Mouse (Mus musculus) cerebellum, postnatal 25 days (tissue): ENCODE results near the gene Insl3.

Experiments
- DNase-seq, 2 experiments: peaks; one replicate each; pipeline ENCODE4 v3.0.0; 2021; ENCODE audit warnings: mixed read lengths in 2 of 2

Gene Insl3

DNA sequence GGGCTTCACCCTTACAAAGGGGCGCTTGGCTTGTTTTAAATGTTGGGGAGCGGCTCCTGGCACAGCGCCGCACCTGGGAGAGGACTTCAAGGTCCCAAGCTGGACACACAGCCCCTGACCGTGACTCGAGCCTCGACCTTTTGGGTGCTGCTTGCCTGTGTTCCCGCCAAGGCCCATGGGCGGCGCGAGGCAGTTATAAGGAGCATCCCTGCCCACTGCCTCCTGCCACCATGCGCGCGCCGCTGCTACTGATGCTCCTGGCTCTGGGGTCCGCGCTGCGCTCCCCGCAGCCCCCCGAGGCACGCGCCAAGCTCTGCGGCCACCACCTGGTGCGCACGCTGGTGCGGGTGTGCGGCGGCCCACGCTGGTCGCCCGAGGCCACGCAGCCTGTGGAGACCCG is at the start of gene Insl3:
Gene Insl3 (plus strand): TSS at position 187 of the 400 bp plus-strand sequence.
- DNase-seq = peak in 1 of 2 experiments; percentile 9

- DNase-seq = no peak
These were observed 49.7 kb upstream of the Insl3 start for GRCm38 (mm10) chr8:71639318-71639717.

DNA sequence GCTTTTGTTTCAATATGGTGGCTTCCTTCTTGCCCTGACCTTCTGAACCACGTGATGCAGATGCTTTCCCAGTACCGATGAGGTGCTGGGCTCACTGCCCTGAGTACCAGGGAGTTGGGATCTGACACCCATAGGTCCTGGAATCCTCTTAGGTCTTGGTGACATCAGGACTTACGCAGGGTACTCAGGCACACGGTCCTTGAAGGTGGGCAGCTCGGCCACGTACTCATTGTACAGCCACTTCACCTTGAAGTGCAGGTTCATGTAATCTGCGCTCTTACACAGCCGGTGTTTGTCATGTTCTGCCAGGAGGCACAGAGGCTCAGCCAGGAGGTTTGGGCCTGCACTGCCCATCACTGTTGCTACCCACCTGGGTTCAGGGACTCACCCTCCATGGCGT is 43.5 kb upstream of the Insl3 start:
- DNase-seq = no peak

DNA sequence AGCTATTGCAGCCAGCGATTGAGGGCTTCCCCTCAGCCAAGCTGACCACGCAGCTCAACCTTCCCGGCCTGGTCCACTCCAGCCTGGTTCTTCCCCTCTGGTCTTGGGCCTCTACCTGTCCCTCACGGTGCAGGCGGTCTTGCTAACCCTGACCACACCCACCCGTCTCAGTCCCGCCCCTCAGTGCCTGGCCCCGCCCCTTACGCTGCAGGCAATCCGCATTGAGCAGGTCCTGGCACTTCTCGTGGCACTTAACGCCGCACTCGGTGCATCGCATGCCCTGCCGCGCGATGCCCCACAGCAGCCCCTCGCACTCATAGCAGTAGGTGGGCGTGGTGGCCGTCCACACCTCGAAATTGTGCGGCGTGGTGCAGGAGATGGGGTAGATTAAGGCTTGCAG is 34.4 kb upstream of the Insl3 start:
- DNase-seq = peak in 1 of 2 experiments; percentile 51

GRCm38 (mm10) chr8:71657816-71658215 is 31.2 kb upstream of the Insl3 start:
- DNase-seq = peak in 1 of 2 experiments; percentile 51

- DNase-seq = peak in 1 of 2 experiments; percentile 30
These were observed 30.4 kb upstream of the Insl3 start for GRCm38 (mm10) chr8:71658515-71659049.

DNA sequence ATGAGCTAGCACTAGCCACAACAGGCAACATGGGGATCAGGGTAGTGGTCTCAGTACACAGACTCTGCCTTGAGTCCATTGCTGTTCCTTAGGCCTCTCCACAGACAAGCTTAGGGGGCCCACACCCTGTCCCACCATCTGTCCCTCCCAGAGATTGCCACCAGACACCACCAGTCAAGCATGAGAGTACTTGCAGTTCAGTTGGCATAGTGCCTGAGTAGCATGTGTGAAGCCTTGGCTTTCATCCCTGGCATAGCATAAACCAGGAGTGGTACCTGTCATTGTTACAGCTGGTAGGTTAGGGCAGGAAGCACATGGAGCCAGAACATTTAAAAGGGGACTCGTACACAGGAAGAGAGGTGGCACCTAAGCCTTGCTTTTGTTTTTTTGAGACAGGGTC is 29.3 kb upstream of the Insl3 start:
- peak; percentile 76 to 80 for DNase-seq

DNA sequence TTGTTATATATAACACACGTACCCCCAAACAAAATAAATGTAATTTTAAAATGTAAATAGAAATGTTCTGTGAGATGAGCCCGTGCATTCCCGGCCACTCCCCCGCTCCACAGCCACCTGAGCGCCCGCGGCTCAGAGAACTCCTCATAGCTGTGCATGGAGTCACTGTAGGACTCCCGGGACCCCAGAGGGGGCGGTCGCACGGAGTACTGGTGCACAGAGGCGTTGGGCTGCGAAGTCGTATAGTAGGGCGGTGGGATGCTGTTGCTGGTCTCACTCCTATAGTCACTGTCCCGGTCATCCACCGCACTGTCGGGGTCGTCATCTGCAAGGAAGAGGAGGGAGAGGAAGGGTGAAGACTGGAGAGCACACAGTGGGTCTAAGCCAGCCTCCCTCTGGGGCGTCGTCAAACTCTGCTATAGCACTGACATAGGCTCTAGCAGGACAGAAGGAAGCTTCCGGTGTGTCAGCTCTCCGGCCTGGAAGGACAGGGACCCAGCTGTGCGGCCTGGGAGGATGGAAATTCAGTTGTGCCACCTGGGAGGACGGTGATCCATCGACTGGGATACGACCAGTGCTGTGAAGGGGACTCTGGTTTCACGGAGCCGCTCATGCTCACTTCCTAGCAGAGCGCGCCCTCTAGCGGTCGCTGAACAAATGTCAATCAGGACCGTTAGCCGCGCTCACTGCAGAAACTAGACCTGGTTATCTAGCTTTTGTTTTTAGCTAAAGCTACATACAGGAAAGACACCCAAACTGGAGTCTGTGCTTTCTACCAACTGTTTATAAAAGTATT is 28.5 kb upstream of the Insl3 start:
- DNase-seq = peak; percentile 93 to 96

- DNase-seq = peak in 1 of 2 experiments; percentile 58
These were observed 23.5 kb upstream of the Insl3 start for GRCm38 (mm10) chr8:71665331-71666130.

- DNase-seq = peak; percentile 43 to 45
These were observed 22.2 kb upstream of the Insl3 start for GRCm38 (mm10) chr8:71666855-71667254.

- DNase-seq = peak; percentile 25 to 37
These were observed 21.8 kb upstream of the Insl3 start for GRCm38 (mm10) chr8:71667256-71667655.

GRCm38 (mm10) chr8:71668220-71668975 is 20.6 kb upstream of the Insl3 start:
- DNase-seq = peak; percentile 52 to 63

GRCm38 (mm10) chr8:71670198-71670597 is 18.8 kb upstream of the Insl3 start:
- no peak for DNase-seq

GRCm38 (mm10) chr8:71670621-71671548 is 18.1 kb upstream of the Insl3 start:
- peak; percentile 85 to 93 for DNase-seq

DNA sequence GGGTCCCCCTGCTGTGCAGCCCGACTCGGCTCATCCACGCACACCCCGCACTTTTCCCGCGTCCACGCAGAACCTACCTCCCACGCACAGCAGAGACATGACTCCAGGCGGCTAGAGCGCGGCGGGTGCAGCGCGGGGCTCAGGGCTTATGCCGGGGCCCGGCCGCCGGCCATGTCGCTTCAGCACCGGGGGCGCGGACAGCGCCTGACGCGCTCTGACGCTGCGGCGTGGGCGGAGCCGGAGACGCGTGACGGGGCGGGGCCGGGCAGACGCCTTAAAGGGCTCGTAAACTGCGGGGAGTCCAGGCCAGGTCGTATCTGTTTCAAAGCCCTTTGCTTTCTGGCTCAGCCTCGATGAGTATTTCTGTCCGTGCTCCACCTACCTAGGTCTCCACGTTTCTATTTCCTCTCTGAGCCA is 17.5 kb upstream of the Insl3 start, which contains the start of gene Unc13a:
Gene Unc13a (minus strand): TSS at position 209 of the 417 bp plus-strand sequence.
- DNase-seq = peak; percentile 97 to 98

GRCm38 (mm10) chr8:71672168-71672735 is 16.8 kb upstream of the Insl3 start:
- DNase-seq = peak in 1 of 2 experiments; percentile 27

DNA sequence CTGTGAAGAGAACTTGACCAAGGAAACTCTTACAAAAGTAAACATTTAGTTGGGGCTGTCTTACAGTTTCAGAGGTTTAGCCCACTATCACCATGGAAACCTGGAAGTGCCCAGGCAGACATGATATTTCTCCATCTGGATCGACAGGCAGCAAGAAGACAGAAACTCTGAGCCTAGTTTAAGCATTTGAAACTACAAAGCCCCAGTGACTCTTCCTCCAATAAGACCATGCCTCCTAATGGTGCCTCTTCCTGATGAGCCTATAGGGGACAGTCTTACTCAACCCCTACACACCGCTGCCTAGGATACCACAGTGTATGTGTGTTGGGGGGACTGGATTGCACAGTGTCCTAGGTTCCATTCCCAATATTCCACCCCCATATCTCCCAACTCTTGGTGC is 14.9 kb upstream of the Insl3 start:
- no peak for DNase-seq

DNA sequence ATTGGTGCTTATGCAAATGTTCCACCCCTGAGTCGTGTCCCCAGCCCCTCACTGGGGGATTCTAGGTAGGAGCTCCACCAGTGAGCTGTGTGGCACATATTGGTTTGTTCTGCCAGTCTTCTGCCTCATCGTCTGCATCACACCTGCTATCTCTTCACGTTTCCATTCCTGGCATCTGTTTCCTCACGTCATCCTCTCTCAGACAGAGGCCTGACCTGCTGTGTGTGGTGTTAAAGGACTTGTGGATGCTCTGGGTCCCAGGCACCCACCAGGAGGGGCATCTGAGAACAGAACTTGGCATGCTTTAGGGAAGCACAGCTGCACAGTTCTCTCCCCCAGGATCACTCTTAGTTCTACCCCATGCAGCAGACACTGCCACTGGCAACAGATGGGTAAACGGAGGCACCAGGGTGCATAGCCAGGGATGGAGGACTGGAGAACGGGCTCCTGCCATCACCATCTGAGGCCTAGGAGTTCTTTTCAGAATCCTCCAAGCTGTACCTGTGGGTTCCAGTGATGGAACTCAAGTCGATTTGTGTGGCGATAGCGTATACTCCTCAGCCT is 13.5 kb upstream of the Insl3 start:
- peak in 1 of 2 experiments; percentile 27 for DNase-seq

DNA sequence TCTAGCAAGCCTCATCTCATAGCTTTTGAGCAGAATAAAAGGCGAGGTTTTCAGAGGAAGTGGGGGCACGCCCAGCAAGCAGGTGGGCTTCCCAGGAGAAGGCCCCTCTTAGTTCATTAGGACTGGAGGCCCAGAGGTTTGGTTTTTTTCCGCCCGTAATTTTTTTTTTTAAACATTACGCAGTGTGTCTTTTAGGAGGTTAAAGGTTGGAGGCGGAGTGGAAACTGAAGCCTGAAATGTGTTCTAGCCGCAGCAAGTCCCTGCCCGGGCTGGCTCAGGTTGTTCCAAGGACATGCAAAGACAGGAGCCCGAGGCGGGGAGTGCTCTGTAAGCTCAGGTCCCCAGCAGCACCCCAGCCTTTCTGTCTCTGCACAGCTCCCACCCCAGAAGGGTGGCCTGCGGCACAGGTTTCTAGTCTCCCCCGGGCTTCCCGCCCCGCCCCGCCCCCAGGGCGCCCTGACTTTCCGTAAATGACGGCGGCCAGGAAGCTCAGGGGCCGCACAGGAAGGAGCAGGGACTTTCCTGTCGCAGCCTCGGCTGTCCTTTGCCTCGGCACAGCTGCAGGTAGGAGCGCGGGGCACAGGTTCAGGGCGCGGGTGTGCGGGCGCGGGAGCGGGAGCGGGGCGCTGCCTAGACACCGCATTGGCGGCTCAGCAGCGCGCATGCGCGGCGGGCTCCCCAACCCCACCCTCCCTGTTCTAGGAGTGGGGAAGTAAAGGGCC is 12.8 kb upstream of the Insl3 start, which contains the start of gene Jak3:
Gene Jak3 (plus strand): TSS at position 277 of the 722 bp plus-strand sequence.
- DNase-seq = peak; percentile 79 to 85

- peak in 1 of 2 experiments; percentile 25 for DNase-seq
These were observed 12.2 kb upstream of the Insl3 start for GRCm38 (mm10) chr8:71676803-71677202.
